In genomic region chr2:57243987-57244386, GRCm38 (mm10) we compare ENCODE assay signal across 24 mouse cellular contexts.
"Had no signal": no experiment of that assay in that cellular context is flagged by ENCODE, and none has a peak within 500 bp of the region (broad histone marks: within the 10 kb centered on the region; RNA-seq: fewer than 3 reads in every experiment).

No protein-coding gene starts in this region.

- H3K4me3 ChIP-seq: gastrocnemius, adult 2 months; heart, adult 2 months; heart, embryonic 13.5 days; heart, embryonic 15.5 days; hindbrain, embryonic 13.5 days; hindbrain, embryonic 15.5 days; kidney, embryonic 15.5 days; limb, embryonic 13.5 days; limb, embryonic 15.5 days; liver, embryonic 12.5 days had no signal

- DNase-seq: gastrocnemius, adult 2 months; gastrocnemius, postnatal 10 days; gastrocnemius, postnatal 36 days; heart, adult 2 months; heart, postnatal 14 days; heart, postnatal 36 days; kidney, adult 11 months; kidney, adult 2 months; kidney, adult 9 months; kidney, postnatal 14 days; kidney, postnatal 36 days; layer of hippocampus, adult 9-11 months; layer of hippocampus, postnatal 36 days; left cerebral cortex, postnatal 4 days had no signal

- H3K27ac ChIP-seq: heart, adult 2 months; heart, embryonic 13.5 days; heart, embryonic 15.5 days; hindbrain, embryonic 13.5 days; hindbrain, embryonic 15.5 days; hindbrain, postnatal 0 days; kidney, embryonic 15.5 days; kidney, postnatal 0 days; limb, embryonic 13.5 days; limb, embryonic 15.5 days; liver, embryonic 12.5 days had no signal
